Mouse (Mus musculus) granulocyte monocyte progenitor cell, adult 5-6 weeks (primary cell): ENCODE results near the gene Mid1. TPM values are rescaled to one million over a fixed set of nuclear protein-coding genes. Genes with fewer than 3 reads are reported as not detected.

Source experiments
- ATAC-seq: replicated peaks from 2 replicates; pipeline ENCODE4 v1.8.0; 2016; ENCODE audit warnings: mild to moderate bottlenecking, moderate TSS enrichment, inconsistent platforms; ENCODE audit not compliant: poor library complexity, severe bottlenecking
- total RNA-seq, 2 experiments: library from RNA; stranded (forward) in 1 of 2; stranded (reverse) in 1 of 2; fragments of 200-712, 200-1000 nt in 1 of 2; fragments of >200 nt in 1 of 2; fragmentation: Nextera tagmentation in 1 of 2; gene quantifications; 2 replicates each; pipeline ENCODE4 v1.2.3; 2014 to 2017

Gene Mid1
- total RNA-seq, 2 experiments from 2014 or later: 12.2 to 54.0 TPM

DNA sequence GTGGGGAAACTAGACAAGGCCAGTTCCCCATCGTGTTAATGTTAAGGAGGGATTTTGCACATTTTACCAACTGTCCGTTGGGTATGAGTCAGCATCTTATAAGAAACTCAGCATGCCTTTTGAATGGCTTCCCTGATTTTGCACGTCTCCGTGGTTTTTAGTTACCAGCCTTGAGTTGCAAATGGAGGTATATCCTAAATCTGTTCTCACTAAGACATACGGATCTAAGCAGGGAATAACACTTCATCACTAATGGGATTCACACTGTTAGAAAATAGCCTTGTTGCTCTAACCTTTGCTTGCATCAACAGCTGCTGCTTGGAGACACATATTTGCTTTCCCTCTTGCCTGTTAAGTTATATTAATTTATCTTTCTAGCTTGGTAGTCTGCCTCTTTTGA, 126.3 kb downstream of the Mid1 start:
- ATAC-seq: no peak

DNA sequence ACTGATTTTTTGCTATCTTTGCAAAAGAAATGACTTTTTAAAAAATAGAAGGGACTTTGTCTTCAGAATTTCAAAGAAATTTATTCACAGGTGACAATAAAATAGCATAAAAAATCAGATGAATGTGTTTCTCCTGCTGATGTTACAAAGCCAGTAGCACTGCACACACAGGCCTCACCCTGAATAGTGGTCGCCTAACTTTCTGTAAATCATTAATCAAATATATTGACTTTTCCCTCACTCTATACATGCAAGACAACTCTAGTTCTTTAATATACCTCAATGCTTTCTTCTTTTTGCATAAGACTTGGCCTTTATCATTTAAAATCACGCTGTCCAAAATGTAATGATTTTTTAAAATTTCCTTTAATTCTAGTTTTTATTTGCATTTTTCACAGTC, 126.8 kb downstream of the Mid1 start:
- no peak for ATAC-seq

DNA sequence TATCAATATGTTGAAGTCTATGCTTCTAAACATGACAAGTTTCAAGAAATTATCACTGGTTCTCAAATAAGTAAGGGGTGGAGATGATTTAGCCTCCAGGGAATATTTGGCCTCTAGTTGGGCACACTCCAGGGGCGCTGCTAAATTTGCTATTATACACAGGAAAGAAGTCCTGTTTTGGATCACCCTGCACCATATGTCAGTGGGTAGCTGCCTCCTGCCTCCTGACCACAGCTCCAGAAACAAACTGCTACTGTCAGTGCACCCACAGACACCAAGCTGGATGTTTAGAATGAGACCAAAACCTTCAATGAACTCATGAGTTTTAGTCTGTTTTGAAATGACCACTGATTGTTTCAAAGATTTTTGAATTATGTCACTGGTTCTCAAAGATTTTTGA, 128.7 kb downstream of the Mid1 start:
- ATAC-seq: no peak

DNA sequence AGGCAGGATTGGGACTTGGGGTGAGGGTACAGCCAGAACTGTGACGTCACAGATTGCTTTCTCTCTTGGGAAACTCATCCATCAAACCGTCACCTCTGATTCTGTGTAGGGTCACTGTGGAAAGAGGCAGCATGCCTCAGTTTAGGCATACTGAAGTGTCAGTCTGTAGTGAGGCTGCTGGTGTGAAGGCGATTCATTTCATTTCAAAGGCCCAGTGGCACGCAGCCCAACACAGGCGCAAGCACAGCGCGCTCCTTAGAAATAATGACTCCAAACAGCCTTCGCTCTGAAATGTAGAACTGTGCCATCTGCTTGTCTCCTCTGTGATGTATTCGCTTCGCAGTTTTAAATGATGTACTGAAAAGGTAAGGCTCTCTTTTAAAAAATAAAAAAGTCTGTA, 141.9 kb downstream of the Mid1 start:
- ATAC-seq: no peak

DNA sequence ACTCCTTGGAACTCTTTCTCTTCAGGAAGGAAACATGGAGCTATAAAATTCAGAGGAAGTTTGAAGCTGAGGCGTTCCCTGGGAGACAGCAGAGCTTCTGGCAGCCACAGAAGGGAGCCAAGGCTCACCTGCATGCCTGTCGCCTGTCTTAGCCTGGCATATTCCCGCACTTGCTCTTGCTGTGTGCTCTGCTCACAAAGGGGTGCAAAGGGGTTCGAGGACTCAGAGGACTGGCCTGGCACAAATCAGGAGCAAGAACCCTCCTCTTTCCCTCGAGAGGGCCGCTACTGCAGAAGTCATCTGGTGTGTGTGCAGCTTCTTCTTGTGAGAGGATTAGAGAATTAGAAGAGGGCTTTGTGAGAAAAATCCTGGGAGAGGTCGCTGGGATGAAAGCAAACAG, 142.7 kb downstream of the Mid1 start:
- peak; percentile 5; the same call in 1 of the 2 replicates for ATAC-seq

DNA sequence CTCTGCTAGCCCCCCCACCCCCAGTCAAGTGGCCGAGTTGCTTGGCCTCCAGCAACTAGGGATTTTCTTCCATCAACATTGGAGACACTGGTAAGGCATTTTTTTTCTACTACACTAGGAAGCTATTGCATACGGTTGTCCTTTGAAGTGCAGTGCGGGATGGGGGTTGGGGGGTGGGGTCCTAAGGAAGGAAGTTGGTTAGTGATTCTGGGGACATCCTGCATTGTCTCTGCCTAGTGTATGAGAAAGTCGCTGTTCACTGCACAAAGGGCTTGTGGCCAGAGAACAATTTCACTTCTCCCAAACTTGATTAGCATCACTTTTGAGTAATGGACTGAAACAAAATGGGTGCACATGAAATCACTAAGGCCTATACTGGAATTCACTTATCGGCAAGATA, 143.1 kb downstream of the Mid1 start:
- peak; percentile 97 for ATAC-seq

DNA sequence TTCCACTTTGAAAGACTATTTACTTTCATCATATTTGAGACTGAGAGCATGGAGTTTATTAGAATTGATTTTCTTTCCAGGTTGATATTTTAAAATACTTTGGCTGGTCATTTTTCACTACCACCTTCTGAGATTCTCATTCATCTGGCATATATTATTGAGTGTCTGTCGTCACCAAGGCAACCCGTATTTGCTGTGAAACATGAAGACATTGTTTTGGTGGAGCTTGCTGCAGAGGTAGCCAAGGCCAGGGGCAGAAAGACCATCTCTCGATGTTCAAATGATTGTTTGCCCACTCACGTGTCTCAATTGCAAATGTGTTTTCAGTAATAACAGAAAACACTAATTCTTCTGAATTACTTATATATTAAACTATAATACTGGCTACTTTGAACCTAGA, 145.1 kb downstream of the Mid1 start:
- ATAC-seq: no peak

DNA sequence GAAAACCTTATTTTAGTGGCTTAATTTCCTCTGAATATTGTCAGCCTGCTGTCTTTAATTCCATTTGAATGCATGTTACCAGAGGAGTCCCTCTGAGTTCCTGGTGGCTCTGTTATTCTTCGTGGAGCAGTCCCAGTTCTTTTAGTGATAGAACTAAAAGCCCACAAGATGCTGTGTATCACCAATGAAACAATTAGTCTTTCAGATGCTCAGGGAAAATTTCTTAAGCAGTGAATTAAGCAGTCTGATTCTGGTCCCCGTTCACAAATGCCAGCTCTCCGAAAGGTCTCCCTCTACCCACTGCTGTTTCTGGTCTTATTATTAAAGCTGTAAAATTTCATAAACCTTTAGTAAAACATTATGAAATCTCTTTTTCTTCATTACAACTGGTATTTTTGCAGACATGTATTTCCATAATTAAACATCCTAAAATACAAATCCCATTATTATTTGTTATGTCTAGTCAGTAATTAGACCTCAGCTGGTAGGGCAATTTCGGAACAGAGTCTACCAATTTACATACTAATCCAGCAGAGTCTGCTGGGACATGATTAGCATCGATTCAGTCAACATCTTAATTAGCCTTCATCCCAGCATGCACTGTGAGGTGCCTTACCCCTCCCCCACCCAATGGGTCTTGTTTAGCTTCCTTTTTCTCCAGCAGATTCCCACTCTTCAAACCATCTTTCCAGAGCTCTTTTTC, 153.1 kb downstream of the Mid1 start:
- no peak for ATAC-seq

DNA sequence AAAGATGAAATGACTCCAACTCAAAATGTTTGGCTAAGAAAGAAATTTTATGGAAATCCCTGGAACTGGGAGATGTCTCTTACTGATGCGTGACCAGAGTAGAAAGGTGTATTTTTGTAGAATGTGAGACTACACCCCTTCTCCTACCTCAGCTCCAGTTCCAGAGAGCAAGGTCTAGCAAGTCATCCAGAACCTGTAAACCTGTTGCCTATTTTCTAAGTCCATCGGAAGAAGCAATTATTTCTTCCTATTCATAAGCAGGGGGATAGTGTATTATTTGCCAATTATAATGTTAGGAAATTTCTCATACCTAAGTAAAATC, 153.6 kb downstream of the Mid1 start:
- ATAC-seq: no peak

DNA sequence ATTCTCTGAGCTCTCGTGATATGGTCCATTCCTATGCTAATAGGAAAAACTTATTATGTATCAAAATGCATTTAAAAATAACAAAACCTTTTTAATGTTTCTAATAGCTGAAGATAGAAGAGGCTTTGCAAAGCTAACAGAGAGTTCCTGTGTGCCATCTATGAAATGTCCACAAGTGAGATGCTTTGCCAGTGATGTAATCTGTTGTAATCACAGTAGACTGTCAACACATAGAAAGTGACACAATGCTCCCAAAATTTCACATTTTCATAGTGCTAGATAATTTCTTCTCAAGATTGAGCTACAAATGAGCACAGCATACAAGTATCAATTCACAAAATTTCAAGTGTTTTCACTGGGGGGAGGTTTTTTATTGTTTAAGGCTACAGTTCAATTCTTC, 158.3 kb downstream of the Mid1 start:
- ATAC-seq: no peak

DNA sequence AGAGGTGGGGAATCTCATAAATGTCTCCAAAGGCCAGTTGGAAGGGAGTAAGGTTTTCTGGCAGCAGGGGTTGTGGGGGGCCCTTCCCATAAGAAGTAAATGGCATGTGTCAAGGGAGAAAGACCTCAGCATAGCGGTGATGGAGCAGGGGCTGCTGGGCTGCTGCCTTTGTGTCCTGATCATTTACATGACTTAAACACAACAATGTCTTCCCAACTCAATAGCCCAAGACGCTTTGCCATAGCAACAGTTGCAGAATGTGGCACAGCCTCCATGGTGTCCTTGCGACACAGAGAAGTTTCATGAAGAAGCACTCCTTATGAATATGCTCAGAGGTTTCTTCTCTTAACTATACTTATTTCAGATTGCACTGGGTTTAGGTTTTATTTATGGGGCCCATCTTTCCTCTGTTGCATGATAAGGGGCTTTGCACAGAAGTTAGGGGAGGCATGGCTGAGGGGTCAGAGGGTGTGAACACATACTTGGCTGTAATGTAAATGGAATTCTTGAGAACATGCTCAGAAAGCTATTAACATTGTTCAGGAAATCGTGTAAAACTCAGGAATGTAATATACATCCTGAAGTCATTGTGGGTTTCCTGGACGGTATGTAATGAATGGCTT, 159.3 kb downstream of the Mid1 start:
- no peak for ATAC-seq

DNA sequence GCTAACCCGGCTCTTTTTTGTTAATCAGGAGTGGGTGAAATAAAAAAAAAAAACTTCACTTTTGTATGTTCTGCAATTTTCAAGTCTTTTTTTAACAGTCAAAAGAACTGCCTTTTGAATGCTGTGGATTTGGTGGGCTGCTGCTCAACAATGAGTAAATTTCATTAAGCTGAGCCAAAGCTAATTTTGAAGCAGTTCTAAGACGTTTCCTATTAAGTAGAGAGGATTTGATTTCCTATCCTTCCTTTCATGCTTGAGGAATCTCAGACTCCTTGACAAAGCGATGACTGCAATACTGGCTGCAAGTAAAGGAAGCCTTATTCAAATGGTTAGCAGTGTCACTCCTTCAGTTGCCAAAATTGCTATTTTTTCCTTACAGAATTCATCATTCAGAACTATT, 161.2 kb downstream of the Mid1 start:
- no peak for ATAC-seq

DNA sequence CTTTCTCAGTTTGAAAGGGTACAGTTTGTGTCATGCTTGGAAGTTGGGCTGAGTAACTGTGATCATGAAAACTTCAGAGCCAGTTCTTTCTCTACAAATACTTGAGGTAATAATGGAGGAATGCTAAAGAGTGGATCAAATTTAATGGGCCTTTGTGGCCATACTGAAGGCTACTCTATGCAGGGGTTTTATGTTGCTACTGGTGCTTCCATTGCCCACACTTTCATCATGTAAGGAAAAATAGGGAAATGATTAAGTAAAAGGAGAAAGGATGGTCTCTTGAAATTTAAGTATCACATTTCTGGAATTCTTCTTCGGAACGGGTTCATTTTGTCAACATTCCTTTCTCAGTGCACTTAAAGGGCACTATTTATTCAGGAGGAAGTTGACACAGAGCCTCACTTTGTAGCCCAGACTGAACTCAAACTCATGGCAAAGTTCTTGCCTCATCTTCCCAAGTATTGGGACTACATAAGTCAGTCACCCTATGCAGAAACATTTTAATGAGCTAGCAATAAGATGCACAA, 176.3 kb downstream of the Mid1 start:
- ATAC-seq: no peak

DNA sequence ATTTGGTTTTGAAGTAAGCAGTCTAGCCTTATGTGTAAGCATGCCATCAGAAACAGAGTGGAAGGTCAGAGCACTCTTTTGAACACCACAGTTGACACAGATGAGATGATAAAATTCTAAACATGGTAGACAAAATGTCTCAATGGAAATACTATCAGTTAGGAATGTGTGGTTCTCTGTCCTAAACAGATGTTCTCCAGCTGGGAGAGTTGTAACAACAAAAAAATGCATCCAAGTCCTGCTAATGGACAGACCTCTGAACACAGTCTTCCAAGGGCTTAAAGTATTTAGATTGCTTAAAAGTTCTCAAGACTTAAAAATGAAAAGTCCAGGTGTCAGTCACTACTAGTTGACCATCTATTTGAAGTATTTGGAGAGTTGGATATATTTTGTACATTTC, 177.4 kb downstream of the Mid1 start:
- ATAC-seq: no peak

DNA sequence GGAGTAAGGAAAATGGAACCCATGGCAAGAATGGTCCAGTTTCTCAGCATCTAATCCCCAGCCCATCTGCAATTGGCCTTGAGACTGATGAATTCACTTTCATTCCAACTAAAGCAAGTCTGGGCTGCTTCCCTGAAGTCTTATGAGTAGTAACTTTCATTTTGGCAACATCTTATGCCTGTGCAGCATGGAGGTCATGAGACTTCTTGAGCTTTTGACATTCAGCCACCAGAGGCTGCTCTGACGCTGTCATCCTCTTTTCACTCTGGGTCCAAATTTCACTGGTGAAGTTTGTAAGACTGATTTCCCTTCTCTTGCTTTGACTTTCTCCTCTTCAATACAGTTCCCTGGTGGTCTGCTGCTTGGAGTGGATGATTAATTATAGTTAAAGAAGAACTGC, 177.8 kb downstream of the Mid1 start:
- peak; percentile 44 for ATAC-seq

DNA sequence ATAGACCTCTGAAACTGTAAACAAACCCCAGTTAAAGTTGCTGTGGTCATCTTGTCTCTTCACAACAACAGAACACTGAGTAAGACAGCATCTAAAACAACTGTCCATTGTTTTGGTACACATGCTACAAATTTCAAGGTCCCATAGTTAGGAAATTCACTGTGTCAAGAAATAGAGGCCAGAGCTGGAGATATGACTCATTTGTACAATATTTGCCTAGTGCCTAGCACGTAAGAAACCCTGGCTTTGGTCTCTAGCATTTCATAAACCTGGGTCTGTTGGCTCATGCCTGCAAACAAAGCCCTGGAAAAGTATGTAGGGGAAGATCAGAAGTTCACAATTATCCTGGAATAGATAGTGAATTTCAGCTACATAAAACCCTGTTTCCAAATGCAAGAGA, 178.8 kb downstream of the Mid1 start:
- ATAC-seq: no peak

DNA sequence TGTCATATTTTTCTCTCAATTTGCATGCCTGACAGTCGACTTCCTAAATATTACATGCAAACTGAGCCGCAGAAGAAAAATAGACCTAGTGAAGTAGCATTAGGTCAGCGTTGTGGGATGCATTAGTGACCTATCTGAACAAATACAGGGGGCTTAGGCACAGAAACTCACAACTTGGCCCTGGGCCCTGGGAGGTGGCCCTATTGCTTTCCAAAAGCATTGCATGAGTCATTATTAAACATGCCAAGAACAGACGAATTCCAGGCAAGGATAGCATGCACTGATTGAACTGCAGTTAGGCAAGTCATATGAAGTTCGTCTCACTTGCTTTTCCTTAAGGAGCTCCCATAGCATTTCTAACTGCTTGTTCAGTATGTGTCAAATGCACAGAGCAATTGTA, 183.2 kb downstream of the Mid1 start:
- ATAC-seq: no peak

DNA sequence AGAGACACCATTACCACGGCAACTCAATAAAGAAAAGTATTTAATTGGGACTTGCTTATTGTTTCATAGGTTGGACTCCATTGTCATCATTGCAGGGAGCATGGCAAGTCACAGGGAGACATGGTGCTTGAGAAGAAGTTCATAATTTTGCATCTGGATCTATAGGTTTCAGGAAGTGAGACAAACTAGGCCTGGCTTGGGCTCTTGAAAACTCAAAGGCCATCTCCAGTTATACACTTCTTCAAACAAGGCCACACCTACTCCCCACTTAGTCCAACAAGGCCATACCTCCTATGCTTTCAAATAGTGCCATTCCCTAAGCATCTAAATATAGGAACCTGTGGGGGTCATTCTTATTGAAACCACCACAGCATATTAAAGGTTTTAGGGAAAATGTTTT, 189.5 kb downstream of the Mid1 start:
- peak; percentile 53 for ATAC-seq

DNA sequence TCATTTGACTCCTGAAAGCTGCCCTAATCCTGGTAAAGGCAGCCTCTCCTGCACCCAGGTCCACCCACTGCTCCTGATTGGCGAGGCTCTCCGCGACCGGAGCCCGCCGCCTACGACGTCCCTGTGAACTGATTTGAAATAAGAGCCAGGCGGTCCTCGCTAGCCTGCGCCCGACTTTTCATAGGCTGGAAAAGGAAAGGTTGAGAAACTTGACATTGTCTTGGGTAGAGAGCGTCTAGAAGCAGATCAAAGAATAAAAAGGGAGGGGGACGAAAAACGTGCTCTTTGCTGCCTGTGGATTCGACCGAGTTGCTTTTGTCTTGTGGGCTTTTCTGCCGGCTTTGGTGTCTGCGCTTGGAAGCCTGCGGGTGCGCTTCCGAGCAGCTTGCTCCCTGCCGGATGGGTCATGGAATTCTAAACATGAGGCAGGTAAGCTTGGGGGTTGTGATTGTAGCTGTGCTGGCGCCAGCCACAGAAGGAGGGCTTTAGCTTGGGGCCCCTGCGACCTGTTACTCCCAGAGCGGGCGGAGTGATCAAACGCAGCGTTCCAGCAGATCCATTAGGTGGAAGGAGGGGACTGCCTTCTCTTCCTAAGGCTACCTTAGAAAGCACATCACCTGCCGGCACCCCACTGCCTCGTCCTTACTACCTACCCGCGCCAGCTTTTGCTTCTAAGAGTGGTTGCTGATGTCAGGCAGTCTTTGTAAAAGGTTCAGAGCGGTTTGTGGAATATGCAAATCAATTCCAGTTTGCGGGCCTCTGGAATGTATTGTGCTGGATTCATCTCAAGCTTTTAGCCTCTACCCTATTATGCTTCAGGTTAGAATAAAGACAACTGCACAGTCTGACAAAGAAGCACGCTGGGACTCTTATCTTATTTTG, 194.7 kb downstream of the Mid1 start:
- ATAC-seq: peak; percentile 56

DNA sequence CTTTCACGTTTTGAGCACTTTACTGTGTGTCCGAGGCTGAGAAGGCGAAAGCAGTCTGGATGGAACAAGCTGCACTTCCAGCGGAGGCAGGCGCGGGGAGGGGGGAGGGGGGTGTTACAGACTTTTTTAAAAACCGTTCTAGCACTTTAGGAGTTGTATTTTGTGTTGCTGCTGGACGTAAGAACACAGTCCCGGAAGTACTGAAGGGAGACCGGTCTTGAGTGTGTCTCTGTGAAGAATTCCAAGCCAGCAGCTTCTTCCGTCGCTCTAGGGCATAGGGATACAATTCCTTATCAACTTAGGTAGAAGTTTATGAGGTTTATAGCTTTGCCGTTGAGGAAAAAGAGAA, 195.3 kb downstream of the Mid1 start:
- ATAC-seq: peak; percentile 20; the same call in 1 of the 2 replicates

DNA sequence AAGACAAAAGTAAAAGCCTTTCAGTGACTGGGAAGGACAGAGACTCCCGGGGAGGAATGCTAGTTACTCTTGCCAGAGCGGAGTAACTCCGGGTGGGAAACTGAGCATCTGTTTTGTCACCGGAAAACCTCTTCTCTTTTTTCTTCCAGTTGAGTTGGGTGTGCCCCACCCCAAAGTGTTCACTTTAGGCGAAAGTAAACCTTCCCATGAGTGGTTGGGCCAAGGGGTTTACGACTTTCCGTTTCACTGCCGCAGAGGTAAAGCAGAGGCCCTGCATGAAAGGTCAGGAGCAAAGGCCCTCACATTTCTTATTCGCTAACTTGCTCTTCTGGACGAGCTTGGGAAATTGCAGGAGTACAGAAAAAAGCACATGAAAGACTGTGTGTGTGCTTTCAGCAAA, 195.8 kb downstream of the Mid1 start:
- peak; percentile 75 for ATAC-seq
